Mouse (Mus musculus): ENCODE measurements around the gene Krt36.

GRCm38 (mm10) chr11:100067293-100068036 is 38.0 kb downstream of the Krt36 start:
- no peak for TF ChIP-seq TBP (conservative IDR thresholded peaks at IDR 0.05; ENCODE audit: low read depth, low read length)
- no peak for TF ChIP-seq ZMIZ1 (IDR thresholded peaks at IDR 0.05; ENCODE audit: low read depth, low read length)
- peak in 1 of 2 experiments; percentile 37; a peak in 2 of 4 replicates for TF ChIP-seq CTCF (conservative IDR thresholded peaks at IDR 0.05 in 1 of 2, IDR thresholded peaks at IDR 0.05 in 1 of 2; ENCODE audit: low read depth in 2 of 2, low read length in 2 of 2)
- TF ChIP-seq E2F4 (IDR thresholded peaks at IDR 0.05; ENCODE audit: insufficient replicate concordance, low read depth, low read length), result no peak

All from CH12.LX (cell line).